Mouse (Mus musculus): Measurements from ENCODE around the gene Gm5798.
"Not testable (repeated sequence)": the region's sequence is repeated elsewhere in the genome, so short reads cannot be mapped to it uniquely, and the experiment has no call there.

Gm5798 gene

DNA sequence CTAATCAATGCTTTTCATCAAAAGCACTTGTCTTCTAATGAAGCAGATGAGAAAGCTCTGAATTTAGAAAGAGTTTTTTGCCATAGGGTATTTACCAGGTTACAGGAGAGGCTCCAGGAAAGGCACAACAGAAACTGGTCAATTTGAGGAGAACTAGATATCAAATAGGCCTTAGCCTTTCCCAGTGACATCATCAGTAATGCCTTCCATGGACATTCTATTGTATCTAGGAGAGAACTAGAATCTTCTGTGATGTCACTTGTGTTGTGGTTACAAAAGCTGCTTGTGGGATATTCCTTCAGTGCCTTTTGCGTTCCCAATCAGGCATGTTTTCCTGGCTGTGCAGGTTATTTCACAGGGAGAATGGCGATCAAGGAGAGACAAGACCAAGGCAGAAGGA lies at the start of gene Gm5798:
TSS of gene Gm5798 (plus strand) at position 301 of the 400 bp plus-strand sequence.
- DNase-seq (ENCODE audit: low read depth, low spot score) = not testable (repeated sequence)

DNA sequence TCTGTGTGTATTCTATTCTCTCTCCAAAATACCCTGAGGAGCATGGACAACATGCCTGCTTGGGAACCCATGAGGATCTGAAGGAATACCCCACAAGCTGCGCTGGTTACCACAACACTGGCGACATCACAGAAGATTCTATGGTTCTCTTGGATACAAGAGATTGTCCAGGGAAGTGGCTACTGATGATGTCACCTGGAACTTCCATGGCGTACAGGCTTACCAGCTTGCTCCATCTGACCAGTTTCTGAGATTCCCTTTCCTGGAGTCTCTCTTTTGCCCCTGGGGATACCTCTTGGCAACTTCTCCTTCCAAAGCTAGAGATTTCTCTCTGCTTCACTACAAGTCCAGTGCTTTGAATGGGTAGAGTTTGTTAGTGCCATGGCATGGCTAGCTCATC lies 37.9 kb downstream of the Gm5798 start, which contains the start of gene Gm7945:
TSS of gene Gm7945 (minus strand) at position 101 of the 400 bp plus-strand sequence.
- DNase-seq (ENCODE audit: low read depth, low spot score) = not testable (repeated sequence)
